Mouse (Mus musculus): ENCODE data around the gene Mertk. TPM values are rescaled to one million over a fixed set of nuclear protein-coding genes. Genes with fewer than 3 reads are reported as not detected.

Mertk gene
- total RNA-seq, 2 experiments from 2014 or later, result 4.0 to 5.0 TPM

Other genes with a start within 250 kb of the Mertk start
- gene Spdye4c, start 107.7 kb upstream of the Mertk start, total RNA-seq (2021), result not detected
- gene Anapc1, start 11.6 kb upstream of the Mertk start, total RNA-seq (2021), result 10 to 100 TPM; 40.2 to 43.2 TPM
- gene Tmem87b, start 119.2 kb downstream of the Mertk start, total RNA-seq (2021), result 10 to 100 TPM; 20.1 to 24.8 TPM
- under 1 TPM; 0.50 to 0.57 TPM for gene Fbln7, start 164.0 kb downstream of the Mertk start, total RNA-seq (2021)
- 1 to 10 TPM; 5.7 to 6.6 TPM for gene Zc3h8, start 245.1 kb downstream of the Mertk start, total RNA-seq (2021)

Data from heart, postnatal 25 days (tissue).